Mouse (Mus musculus) ES-E14 (cell line): ENCODE data around the gene Dok1. TPM values are rescaled to one million over a fixed set of nuclear protein-coding genes. Genes with fewer than 3 reads are reported as not detected.

ENCODE experiments used
- DNase-seq: peaks from one replicate; pipeline ENCODE4 v3.0.0-alpha.2; 2013; ENCODE audit warnings: low read depth, low spot score
- H3K27ac ChIP-seq: 2 replicates; pipeline ENCODE4 v1.5.1; 2012; ENCODE audit warnings: low read depth, mild to moderate bottlenecking, low read length, moderate library complexity, mixed read lengths; ENCODE audit not compliant: poor library complexity, insufficient read depth, severe bottlenecking
- H3K36me3 ChIP-seq: 2 replicates; pipeline ENCODE4 v1.6.1; 2012; ENCODE audit warnings: mild to moderate bottlenecking, low read length, moderate library complexity, mixed read lengths; ENCODE audit not compliant: control insufficient read depth, poor library complexity, insufficient read depth, severe bottlenecking
- H3K4me1 ChIP-seq, 2 experiments: fragments of 150-350 bp in 1 of 2; sonication (generic) in 1 of 2; 2 replicates each; pipeline ENCODE4 v1.6.1; 2012; ENCODE audit warnings: low read length in 2 of 2, mild to moderate bottlenecking in 1 of 2, mixed read lengths in 1 of 2; ENCODE audit not compliant: control insufficient read depth in 2 of 2, insufficient read depth in 2 of 2, poor library complexity in 1 of 2
- H3K4me3 ChIP-seq, 2 experiments: fragments of 150-350 bp in 1 of 2; sonication (generic) in 1 of 2; 2 replicates each; pipeline ENCODE4 v1.5.1; 2012; ENCODE audit warnings: low read length in 2 of 2, low read depth in 1 of 2, mild to moderate bottlenecking in 1 of 2, mixed read lengths in 1 of 2; ENCODE audit not compliant: insufficient read depth in 1 of 2, poor library complexity in 1 of 2, severe bottlenecking in 1 of 2
- H3K9ac ChIP-seq: 2 replicates; pipeline ENCODE4 v1.6.1; 2012; ENCODE audit warnings: low read depth, mild to moderate bottlenecking, low read length, mixed read lengths; ENCODE audit not compliant: poor library complexity, insufficient read depth, severe bottlenecking
- H3K9me3 ChIP-seq: fragments of 150-350 bp; sonication (generic); 2 replicates; pipeline ENCODE4 v1.6.1; 2012; ENCODE audit warnings: low read depth, mild to moderate bottlenecking, low read length; ENCODE audit not compliant: control insufficient read depth, insufficient read depth
- CHD2 ChIP-seq: IDR thresholded peaks from 2 replicates; pipeline ENCODE4 v1.6.1; 2014; ENCODE audit warnings: mild to moderate bottlenecking, low read depth, low read length, inconsistent platforms
- HCFC1 ChIP-seq: IDR thresholded peaks from 2 replicates; pipeline ENCODE4 v1.6.1; 2012; ENCODE audit warnings: low read length, inconsistent platforms, borderline replicate concordance; ENCODE audit not compliant: insufficient read depth
- MAFK ChIP-seq: IDR thresholded peaks from 2 replicates; pipeline ENCODE4 v1.6.1; 2014; ENCODE audit warnings: mild to moderate bottlenecking, low read depth, low read length, inconsistent platforms; ENCODE audit not compliant: insufficient read depth
- ZC3H11A ChIP-seq: IDR thresholded peaks from 2 replicates; pipeline ENCODE4 v1.6.1; 2012; ENCODE audit warnings: low read depth, mild to moderate bottlenecking, inconsistent platforms, low read length, borderline replicate concordance
- ZNF384 ChIP-seq: IDR thresholded peaks from 2 replicates; pipeline ENCODE4 v1.6.1; 2012; ENCODE audit warnings: low read depth, low read length, inconsistent platforms
- in situ Hi-C, 2 experiments: fragments of 600-800 bp; cut with MboI; formaldehyde crosslinking; loops; one replicate each; pipeline ENCODE4 v1.15.1; 2025; ENCODE audit warnings: low sequenced_read_pairs in 2 of 2, inconsistent platforms in 1 of 2; ENCODE audit not compliant: unreplicated experiment in 2 of 2
- total RNA-seq: library from RNA; depleted of rRNA; stranded (reverse); fragments of 300-350 nt; gene quantifications from 2 replicates; pipeline ENCODE4 v1.2.3, GENCODE M21; 2012

Gene Dok1
- total RNA-seq, 1 experiment, result 14.9 TPM

GRCm38 (mm10) chr6:83029777-83030176 lies 3.5 kb downstream of the Dok1 start:
- H3K36me3 ChIP-seq, result no peaks in the 10 kb centered on the region
- no peak overlapping the region for H3K4me3 ChIP-seq
- TF ChIP-seq CHD2 (no peak), ZC3H11A (no peak), HCFC1 (no peak), ZNF384 (no peak), MAFK (no peak)
- no peak overlapping the region for H3K27ac ChIP-seq
- no peaks in the 10 kb centered on the region for H3K9me3 ChIP-seq
- no peak for DNase-seq
- no peak overlapping the region for H3K9ac ChIP-seq
- in situ Hi-C loops, result no loop called here
- H3K4me1 ChIP-seq, result peaks cover 0 to 11% of the 10 kb centered on the region in 2 experiments; a peak in 2 of 4 replicates

DNA sequence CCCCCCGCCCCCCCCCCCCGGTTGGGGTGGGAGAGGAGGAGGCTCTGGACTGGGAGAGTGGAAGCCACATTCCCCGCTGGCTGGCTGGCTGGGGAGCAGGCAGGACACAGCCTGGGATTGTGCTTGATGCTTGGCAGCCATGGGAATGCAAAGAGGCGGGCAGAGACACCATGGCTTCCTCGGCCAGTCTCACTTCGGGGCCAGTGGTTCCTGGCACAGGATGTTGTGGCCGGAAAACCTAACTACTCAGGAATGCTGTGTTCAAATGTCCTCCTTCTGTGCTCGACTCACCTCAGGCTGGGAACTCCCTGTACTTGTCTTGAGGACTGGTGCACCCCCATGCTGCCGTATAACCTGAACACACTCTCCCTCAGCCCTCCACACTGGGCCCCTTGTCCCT lies 5.6 kb downstream of the Dok1 start:
- no peak overlapping the region for H3K9ac ChIP-seq
- peaks cover 0 to 7% of the 10 kb centered on the region in 2 experiments; a peak in 2 of 4 replicates for H3K4me1 ChIP-seq
- no peak overlapping the region for H3K4me3 ChIP-seq
- no peak for DNase-seq
- H3K36me3 ChIP-seq, result no peaks in the 10 kb centered on the region
- no peaks in the 10 kb centered on the region for H3K9me3 ChIP-seq
- TF ChIP-seq ZNF384 (no peak), CHD2 (no peak), HCFC1 (no peak), MAFK (no peak), ZC3H11A (no peak)
- in situ Hi-C loops, result no loop called here
- H3K27ac ChIP-seq, result no peak overlapping the region

- Histone ChIP-seq H3K9ac (no peak overlapping the region), H3K36me3 (no peaks in the 10 kb centered on the region), H3K4me1 (peaks cover 0 to 7% of the 10 kb centered on the region in 2 experiments; a peak in 2 of 4 replicates), H3K4me3 (no peak overlapping the region), H3K27ac (no peak overlapping the region), H3K9me3 (no peaks in the 10 kb centered on the region)
- TF ChIP-seq HCFC1, result no peak
- TF ChIP-seq ZNF384, result no peak
- no peak for TF ChIP-seq ZC3H11A
- TF ChIP-seq CHD2, result no peak
- no peak for TF ChIP-seq MAFK
- in situ Hi-C loops, result no loop called here
- DNase-seq, result no peak
Observed at GRCm38 (mm10) chr6:83027293-83027692, 6.0 kb downstream of the Dok1 start.

DNA sequence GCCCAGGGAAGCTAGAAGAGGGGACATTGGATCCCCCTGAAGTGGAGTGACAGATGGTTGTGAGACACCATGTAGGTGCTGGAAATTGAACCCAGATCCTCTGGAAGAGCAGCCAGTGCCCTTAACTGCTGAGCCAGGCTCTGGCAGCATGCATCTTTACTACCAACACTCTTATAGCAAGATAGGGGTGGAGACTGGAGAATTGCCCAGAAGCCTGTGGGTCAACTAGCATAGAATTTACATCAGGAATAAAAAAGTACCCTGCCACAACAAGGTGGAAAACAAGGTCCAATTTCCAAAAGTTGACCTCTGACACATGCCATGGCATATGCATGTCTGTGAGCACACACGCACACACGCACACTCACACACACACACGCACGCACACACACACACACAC lies 8.1 kb downstream of the Dok1 start:
- TF ChIP-seq HCFC1 (no peak), ZNF384 (no peak), ZC3H11A (no peak), CHD2 (no peak)
- DNase-seq, result no peak
- Histone ChIP-seq H3K4me3 (no peak overlapping the region), H3K9me3 (no peaks in the 10 kb centered on the region), H3K27ac (no peak overlapping the region), H3K36me3 (no peaks in the 10 kb centered on the region), H3K9ac (no peak overlapping the region), H3K4me1 (no peaks in the 10 kb centered on the region)
- in situ Hi-C loops, result no loop called here

DNA sequence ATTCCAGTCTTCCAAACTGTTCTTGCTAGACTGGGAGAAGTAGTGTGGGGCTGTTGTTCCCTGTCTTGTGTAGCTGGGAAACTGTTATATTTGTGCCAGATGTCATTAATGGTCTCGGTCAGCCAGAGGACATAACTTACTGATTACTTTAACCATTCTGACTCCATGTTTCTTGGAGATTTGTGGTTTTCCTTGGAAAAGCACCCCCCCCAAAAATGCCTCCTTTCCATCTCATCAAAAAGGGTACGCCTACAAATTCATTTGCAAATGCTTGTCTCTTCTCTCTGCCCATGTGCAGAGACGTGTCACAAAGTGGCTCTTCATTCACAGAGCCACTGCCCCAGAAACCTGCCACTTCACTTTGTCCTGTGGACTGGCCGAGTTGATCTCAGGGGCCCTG lies 8.8 kb downstream of the Dok1 start:
- no peak overlapping the region for H3K27ac ChIP-seq
- no peak for TF ChIP-seq ZNF384
- no peak for TF ChIP-seq MAFK
- DNase-seq, result no peak
- in situ Hi-C loops, result no loop called here
- no peaks in the 10 kb centered on the region for H3K36me3 ChIP-seq
- no peaks in the 10 kb centered on the region for H3K4me1 ChIP-seq
- no peak overlapping the region for H3K9ac ChIP-seq
- no peak overlapping the region for H3K4me3 ChIP-seq
- no peaks in the 10 kb centered on the region for H3K9me3 ChIP-seq
